Mouse (Mus musculus) embryonic facial prominence, embryonic 11.5 days (tissue): ENCODE measurements around the gene Tbx19. TPM values are rescaled to one million over a fixed set of nuclear protein-coding genes. Genes with fewer than 3 reads are reported as not detected.

Experiments
- ATAC-seq: fragments of 200-750 bp; cut with Nextera tagmentation; replicated peaks from 2 replicates; pipeline ENCODE4 v1.8.0; 2017; ENCODE audit warnings: low read depth; ENCODE audit not compliant: insufficient number of reproducible peaks, low FRiP score, low TSS enrichment
- DNase-seq: peaks from one replicate; pipeline ENCODE4 v3.0.0-alpha.2; 2015; ENCODE audit warnings: low spot score
- H3K27ac ChIP-seq: fragments of 300-500 bp; sonication (generic); replicated peaks from 2 replicates; pipeline ENCODE4 v1.5.1; 2014; ENCODE audit warnings: mild to moderate bottlenecking, low read depth, low read length, control low read depth
- H3K27me3 ChIP-seq: fragments of 300-500 bp; sonication (generic); 2 replicates; pipeline ENCODE4 v1.6.1; 2014; ENCODE audit warnings: mild to moderate bottlenecking, low read length, moderate library complexity, mixed read lengths; ENCODE audit not compliant: control insufficient read depth, insufficient read depth
- H3K36me3 ChIP-seq: fragments of 300-500 bp; sonication (generic); replicated peaks from 2 replicates; pipeline ENCODE4 v1.6.1; 2014; ENCODE audit warnings: low read depth, mild to moderate bottlenecking, low read length, moderate library complexity, mixed read lengths; ENCODE audit not compliant: control insufficient read depth, insufficient read depth
- H3K4me1 ChIP-seq: fragments of 300-500 bp; sonication (generic); 2 replicates; pipeline ENCODE4 v1.6.1; 2014; ENCODE audit warnings: low read length, mixed read lengths; ENCODE audit not compliant: control insufficient read depth, insufficient read depth
- H3K4me2 ChIP-seq: fragments of 300-500 bp; sonication (generic); 2 replicates; pipeline ENCODE4 v1.6.1; 2014; ENCODE audit warnings: low read depth, mild to moderate bottlenecking, control low read depth, low read length, moderate library complexity
- H3K4me3 ChIP-seq: fragments of 300-500 bp; sonication (generic); 2 replicates; pipeline ENCODE4 v1.5.1; 2014; ENCODE audit warnings: low read depth, low read length, control low read depth
- H3K9ac ChIP-seq: fragments of 300-500 bp; sonication (generic); replicated peaks from 2 replicates; pipeline ENCODE4 v1.6.1; 2014; ENCODE audit warnings: mild to moderate bottlenecking, control low read depth, low read length
- H3K9me3 ChIP-seq: fragments of 300-500 bp; sonication (generic); replicated peaks from 2 replicates; pipeline ENCODE4 v1.6.1; 2016; ENCODE audit warnings: mild to moderate bottlenecking, low read length, inconsistent platforms, mixed read lengths; ENCODE audit not compliant: control insufficient read depth
- WGBS: fragments of 180-500 bp; shearing (Covaris S2); extraction: QIAGEN DNeasy Blood & Tissue Kit; methylation state at CpG from one replicate; pipeline ENCODE4 v1.1.7; 2014; 5-methylcytosine and 5-hydroxymethylcytosine counted together
- polyA plus RNA-seq: library from polyadenylated mRNA; unstranded; fragments of >200 nt; fragmentation: Nextera tagmentation; extraction: Ambion mirVana; gene quantifications from 2 replicates; pipeline ENCODE4 v1.2.1, GENCODE M21; 2014

The Tbx19 gene
- polyA plus RNA-seq, 1 experiment from 2014 or later: not detected

GRCm38 (mm10) chr1:165108477-165108876 lies 52.1 kb downstream of the Tbx19 start:
- H3K9me3 ChIP-seq: no peaks in the 10 kb centered on the region
- DNase-seq (no peak), ATAC-seq (no peak)
- no peaks in the 10 kb centered on the region for H3K4me1 ChIP-seq
- no peak overlapping the region for H3K9ac ChIP-seq
- WGBS: 60% methylated on average over 5 of the region's 5 CpGs
- H3K27ac ChIP-seq: no peak overlapping the region
- no peaks in the 10 kb centered on the region for H3K36me3 ChIP-seq
- no peaks in the 10 kb centered on the region for H3K27me3 ChIP-seq
- H3K4me2 ChIP-seq: no peak overlapping the region
- no peak overlapping the region for H3K4me3 ChIP-seq

- H3K9ac ChIP-seq: no peak overlapping the region
- DNase-seq (no peak), ATAC-seq (no peak)
- 72% methylated on average over 2 of the region's 2 CpGs for WGBS
- no peaks in the 10 kb centered on the region for H3K36me3 ChIP-seq
- no peak overlapping the region for H3K4me3 ChIP-seq
- H3K9me3 ChIP-seq: no peaks in the 10 kb centered on the region
- no peaks in the 10 kb centered on the region for H3K4me1 ChIP-seq
- H3K27ac ChIP-seq: no peak overlapping the region
- no peak overlapping the region for H3K4me2 ChIP-seq
- H3K27me3 ChIP-seq: no peaks in the 10 kb centered on the region
Observed at GRCm38 (mm10) chr1:165106011-165106385, 54.6 kb downstream of the Tbx19 start.

- Histone ChIP-seq H3K27ac (no peak overlapping the region), H3K9ac (no peak overlapping the region), H3K4me1 (no peaks in the 10 kb centered on the region), H3K27me3 (no peaks in the 10 kb centered on the region), H3K36me3 (no peaks in the 10 kb centered on the region), H3K4me2 (no peak overlapping the region), H3K4me3 (no peak overlapping the region), H3K9me3 (no peaks in the 10 kb centered on the region)
- ATAC-seq (no peak), DNase-seq (no peak)
- WGBS: 80% methylated on average over 9 of the region's 9 CpGs
Observed at GRCm38 (mm10) chr1:165105270-165106010, 55.1 kb downstream of the Tbx19 start.

DNA sequence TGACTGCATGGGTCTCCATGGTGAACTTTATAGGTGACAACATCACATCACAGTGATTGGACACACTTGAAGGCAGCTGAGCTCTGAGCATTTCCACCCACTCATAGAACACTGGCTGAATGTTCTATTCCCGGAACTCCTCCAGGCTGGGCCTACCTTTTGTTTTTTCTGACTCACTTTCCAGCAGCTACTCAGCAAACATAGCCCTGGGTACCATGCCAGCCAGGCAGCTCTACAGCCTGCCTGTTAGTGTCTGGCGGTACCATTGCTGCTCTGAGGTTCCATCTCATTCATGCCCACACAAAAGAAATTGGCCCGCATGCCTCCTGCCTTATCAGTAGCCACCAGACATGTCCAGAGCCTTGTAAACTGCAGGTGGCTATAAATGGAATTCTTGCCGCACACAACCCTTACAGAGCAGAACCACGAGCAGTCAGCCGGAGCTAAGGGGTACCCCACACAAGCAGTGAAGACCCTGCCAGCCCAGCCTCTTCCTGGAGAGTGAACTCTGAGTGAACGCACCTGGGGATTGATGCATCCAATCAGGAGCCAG lies 55.8 kb downstream of the Tbx19 start:
- Histone ChIP-seq H3K36me3 (no peaks in the 10 kb centered on the region), H3K9me3 (no peaks in the 10 kb centered on the region), H3K4me2 (no peak overlapping the region), H3K4me3 (no peak overlapping the region), H3K9ac (no peak overlapping the region), H3K27ac (no peak overlapping the region), H3K27me3 (no peaks in the 10 kb centered on the region), H3K4me1 (no peaks in the 10 kb centered on the region)
- ATAC-seq: no peak
- DNase-seq: no peak
- WGBS: 80% methylated on average over 7 of the region's 7 CpGs

DNA sequence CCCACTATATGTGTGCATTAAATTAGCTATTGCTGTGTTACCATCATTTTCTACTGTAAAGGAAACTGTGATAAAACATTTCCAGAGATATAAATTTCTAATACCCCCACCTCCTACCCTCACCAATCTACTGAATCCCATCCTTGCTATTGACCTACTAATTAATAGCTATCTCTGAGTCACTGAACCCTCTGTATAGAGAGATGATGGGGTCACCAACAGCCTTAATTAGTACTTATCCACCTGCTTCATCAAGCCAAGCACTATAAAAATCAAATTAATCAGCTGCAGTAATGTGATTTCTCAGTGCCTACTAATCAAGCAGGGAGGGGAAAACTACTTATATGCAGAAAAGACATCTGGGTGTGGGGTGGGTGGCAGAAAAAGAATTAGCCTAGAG lies 61.0 kb downstream of the Tbx19 start:
- H3K27me3 ChIP-seq: no peaks in the 10 kb centered on the region
- H3K4me2 ChIP-seq: no peak overlapping the region
- H3K4me3 ChIP-seq: no peak overlapping the region
- no peak for DNase-seq
- H3K9me3 ChIP-seq: no peaks in the 10 kb centered on the region
- H3K27ac ChIP-seq: no peak overlapping the region
- no peaks in the 10 kb centered on the region for H3K36me3 ChIP-seq
- no peaks in the 10 kb centered on the region for H3K4me1 ChIP-seq
- H3K9ac ChIP-seq: no peak overlapping the region
- ATAC-seq: no peak

DNA sequence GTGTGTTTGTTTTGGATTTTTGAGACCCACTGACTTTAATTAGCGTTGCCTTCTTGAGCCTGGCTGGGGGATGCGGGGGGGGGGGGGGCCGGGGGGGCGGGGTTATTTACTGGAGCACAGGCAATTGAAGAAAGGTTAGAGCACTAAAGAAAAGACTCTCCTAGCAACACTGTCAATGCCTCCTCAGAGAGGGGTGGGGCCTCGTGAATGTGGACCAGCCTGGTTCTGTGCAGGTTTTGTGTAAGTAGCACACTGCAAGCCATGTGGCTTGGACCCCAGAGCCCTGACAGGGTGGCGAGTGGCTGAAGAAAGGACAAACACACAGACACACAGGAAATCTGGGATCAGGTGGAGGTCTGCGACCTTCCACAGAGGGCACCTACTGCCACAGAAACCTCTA lies 65.7 kb downstream of the Tbx19 start:
- no peak; the same call in 1 of the 2 replicates for ATAC-seq
- Histone ChIP-seq H3K27ac (no peak overlapping the region), H3K4me2 (no peak overlapping the region)

GRCm38 (mm10) chr1:165091721-165092120 lies 68.9 kb downstream of the Tbx19 start:
- no peaks in the 10 kb centered on the region for H3K9me3 ChIP-seq
- peak overlapping the region; percentile 42 for H3K4me2 ChIP-seq
- no peak overlapping the region for H3K27ac ChIP-seq
- no peak overlapping the region for H3K9ac ChIP-seq
- WGBS: 8% methylated on average over 15 of the region's 15 CpGs
- no peaks in the 10 kb centered on the region for H3K27me3 ChIP-seq
- ATAC-seq (no peak; the same call in 1 of the 2 replicates), DNase-seq (peak; percentile 67)
- no peaks in the 10 kb centered on the region for H3K36me3 ChIP-seq
- H3K4me3 ChIP-seq: no peak overlapping the region
- no peaks in the 10 kb centered on the region for H3K4me1 ChIP-seq

More for the DNA sequence above, 65.7 kb downstream of the Tbx19 start:
- Histone ChIP-seq H3K4me1 (no peaks in the 10 kb centered on the region), H3K27me3 (no peaks in the 10 kb centered on the region), H3K4me3 (no peak overlapping the region), H3K36me3 (no peaks in the 10 kb centered on the region), H3K9ac (no peak overlapping the region; the same call in 1 of the 2 replicates), H3K9me3 (no peaks in the 10 kb centered on the region)
- no peak for DNase-seq
- WGBS: 34% methylated on average over 7 of the region's 7 CpGs

DNA sequence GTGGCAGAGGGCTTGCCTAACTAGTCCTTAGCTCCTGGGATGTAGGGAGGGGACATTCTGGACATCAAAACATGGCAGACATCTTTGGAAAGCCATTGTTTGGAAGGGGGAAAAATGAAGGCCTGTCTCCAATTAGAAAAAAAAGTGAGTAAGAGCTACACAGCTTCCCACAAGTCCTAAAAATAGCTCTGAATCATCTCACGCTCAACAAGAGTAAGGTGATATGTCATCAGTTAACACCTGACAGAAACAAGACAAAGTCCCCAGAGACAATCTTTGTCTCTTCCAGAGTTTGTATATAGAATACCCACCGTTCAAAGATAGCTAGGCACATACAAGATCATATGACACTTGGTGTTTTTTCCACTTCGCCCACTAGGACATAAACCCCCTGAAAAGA lies 71.0 kb downstream of the Tbx19 start:
- ATAC-seq: no peak
- WGBS: 66% methylated on average over 3 of the region's 3 CpGs
- Histone ChIP-seq H3K4me2 (no peak overlapping the region), H3K4me3 (no peak overlapping the region), H3K9me3 (no peaks in the 10 kb centered on the region), H3K9ac (no peak overlapping the region), H3K27me3 (no peaks in the 10 kb centered on the region), H3K4me1 (no peaks in the 10 kb centered on the region), H3K27ac (no peak overlapping the region), H3K36me3 (no peaks in the 10 kb centered on the region)
- no peak for DNase-seq
